Mouse (Mus musculus) cerebellum, adult 2 months (tissue): ENCODE results near the gene Ccer2.

Experiments used
- CTCF ChIP-seq: fragments of 200-500 bp; IDR thresholded peaks from 2 replicates; pipeline ENCODE4 v1.5.1; 2011; ENCODE audit warnings: low read depth, mild to moderate bottlenecking, control low read depth, low read length, moderate library complexity, borderline replicate concordance; ENCODE audit not compliant: insufficient read depth
- POLR2A ChIP-seq: fragments of 200-500 bp; IDR thresholded peaks from 2 replicates; pipeline ENCODE4 v1.6.1; 2011; ENCODE audit warnings: low read length, control low read depth, borderline replicate concordance; ENCODE audit not compliant: insufficient read depth

DNA sequence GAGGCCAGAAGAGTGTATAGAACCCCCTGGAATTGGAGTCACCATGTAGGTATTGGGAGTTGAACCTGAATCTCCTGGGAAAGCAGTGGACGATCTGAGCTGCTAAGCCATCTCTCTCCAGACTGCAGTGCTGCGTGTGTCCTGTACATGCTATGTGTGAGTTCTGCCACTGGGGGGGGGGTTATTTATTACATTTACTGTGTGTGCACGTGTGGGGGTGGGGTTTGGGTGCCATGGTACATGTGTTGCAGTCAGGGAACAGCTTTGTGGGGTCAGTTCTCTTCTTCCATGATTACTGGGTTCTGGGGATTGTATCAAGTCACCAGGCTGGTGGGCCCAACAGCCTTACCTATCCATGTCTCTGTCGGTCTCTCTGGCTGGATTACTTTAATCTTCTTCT is 50.9 kb downstream of the Ccer2 start:
- TF ChIP-seq POLR2A (no peak), CTCF (0 out of 2 replicates have a peak, but pooled peaks have one; percentile 9)
